Comparison of ENCODE assay signal across 14 mouse cellular contexts in genomic region chr19:57985918-57986900, GRCm38 (mm10).
A peak's percentile ranks its signal among the peaks of the same experiment; 100 is the strongest.
DNase-seq lines count a peak whose midpoint lies in the region; ATAC-seq lines count a peak whose summit lies in the region.
"Had no signal": no experiment of that assay in that cellular context is flagged by ENCODE, and none has a peak within 500 bp of the region (broad histone marks: within the 10 kb centered on the region; RNA-seq: fewer than 3 reads in every experiment).

No protein-coding gene starts in this region.

- no peaks in the 10 kb centered on the region for H3K27me3 ChIP-seq in forebrain, embryonic 16.5 days (replicated peaks; ENCODE audit: control insufficient read depth, insufficient read depth, low read length)
- H3K27me3 ChIP-seq in neural tube, embryonic 15.5 days (replicated peaks), result no peaks in the 10 kb centered on the region

- no peak overlapping the region for H3K4me3 ChIP-seq in forebrain, embryonic 16.5 days (replicated peaks; ENCODE audit: low read length)
- H3K4me3 ChIP-seq in neural tube, embryonic 15.5 days (replicated peaks), result no peak overlapping the region
- H3K4me3 ChIP-seq: layer of hippocampus, adult 2 months had no signal

- no peaks in the 10 kb centered on the region for H3K9me3 ChIP-seq in forebrain, embryonic 16.5 days (ENCODE audit: control insufficient read depth, low read length)
- H3K9me3 ChIP-seq in neural tube, embryonic 15.5 days (replicated peaks), result no peaks in the 10 kb centered on the region

- 25% methylated on average over 21 of the region's 21 CpGs for WGBS in forebrain, embryonic 16.5 days
- 39% methylated on average over 21 of the region's 21 CpGs for WGBS in neural tube, embryonic 15.5 days

- no peak overlapping the region for H3K4me2 ChIP-seq in forebrain, embryonic 16.5 days (ENCODE audit: low read length)
- H3K4me2 ChIP-seq in neural tube, embryonic 15.5 days, result no peak overlapping the region

- ATAC-seq in forebrain, embryonic 16.5 days, result peak; percentile 61
- no peak; the same call in 1 of the 2 replicates for ATAC-seq in neural tube, embryonic 15.5 days (ENCODE audit: low FRiP score)

- no peak overlapping the region for H3K9ac ChIP-seq in forebrain, embryonic 16.5 days (replicated peaks; ENCODE audit: low read depth, low read length)
- H3K9ac ChIP-seq in neural tube, embryonic 15.5 days (replicated peaks), result no peak overlapping the region

- DNase-seq in retina, postnatal 1 day, result peak; percentile 7
- no peak for DNase-seq in retina, embryonic 14.5 days (ENCODE audit: low spot score)
- peak; percentile 23 for DNase-seq in mesoderm, embryonic 11.5 days (ENCODE audit: low read depth, low spot score)
- no peak for DNase-seq in left cerebral cortex, adult 11 months (ENCODE audit: low spot score)
- DNase-seq in lung, adult 18-20 months, result no peak
- no peak for DNase-seq in kidney, postnatal 25 days
- DNase-seq: cerebellum, adult 2 months; gastrocnemius, postnatal 36 days; lung, postnatal 14 days; spleen, adult 18-20 months; thymus, postnatal 36 days had no signal

- no peaks in the 10 kb centered on the region for H3K36me3 ChIP-seq in forebrain, embryonic 16.5 days (ENCODE audit: control insufficient read depth, insufficient read depth)
- no peaks in the 10 kb centered on the region for H3K36me3 ChIP-seq in neural tube, embryonic 15.5 days

- peaks cover 28% of the 10 kb centered on the region for H3K4me1 ChIP-seq in forebrain, embryonic 16.5 days (replicated peaks; ENCODE audit: control insufficient read depth, insufficient read depth, low read length)
- peaks cover 24% of the 10 kb centered on the region for H3K4me1 ChIP-seq in neural tube, embryonic 15.5 days

- H3K27ac ChIP-seq in forebrain, embryonic 16.5 days (ENCODE audit: low read length), result no peak overlapping the region
- H3K27ac ChIP-seq in neural tube, embryonic 15.5 days (replicated peaks), result peak overlapping the region; percentile 37; the same call in 1 of the 2 replicates
- H3K27ac ChIP-seq: layer of hippocampus, adult 2 months had no signal

Comparison
In these comparisons a context has a peak if more than half of its experiments do, and no peak if none do; other contexts are left out.
1. DNase-seq: peak in retina, postnatal 1 day (single experiment) and mesoderm, embryonic 11.5 days (single experiment); none in retina, embryonic 14.5 days (single experiment), left cerebral cortex, adult 11 months (single experiment), lung, adult 18-20 months (0 of 2) and kidney, postnatal 25 days (0 of 2).